In genomic region chr4:43613060-43613730, GRCm38 (mm10) we compare ENCODE assay signal across 13 mouse cellular contexts. TPM values are rescaled to one million over a fixed set of nuclear protein-coding genes. Genes with fewer than 3 reads are reported as not detected.
DNase-seq lines count a peak whose midpoint lies in the region; ATAC-seq and TF ChIP-seq lines count a peak whose summit lies in the region.
"Had no signal": no experiment of that assay in that cellular context is flagged by ENCODE, and none has a peak within 500 bp of the region (broad histone marks: within the 10 kb centered on the region; RNA-seq: fewer than 3 reads in every experiment).

No protein-coding gene starts in this region.

- H3K4me2 ChIP-seq in forebrain, embryonic 11.5 days (ENCODE audit: low read depth, low read length, severe bottlenecking): no peak overlapping the region
- H3K4me2 ChIP-seq in liver, embryonic 16.5 days (ENCODE audit: low read depth, low read length): peak overlapping the region; percentile 27
- H3K4me2 ChIP-seq in stomach, postnatal 0 days (replicated peaks; ENCODE audit: low read depth): no peak overlapping the region
- H3K4me2 ChIP-seq: intestine, embryonic 15.5 days; neural tube, embryonic 12.5 days had no signal

- H3K27me3 ChIP-seq in forebrain, embryonic 10.5 days (ENCODE audit: poor library complexity, severe bottlenecking): no peaks in the 10 kb centered on the region
- no peaks in the 10 kb centered on the region for H3K27me3 ChIP-seq in forebrain, embryonic 11.5 days (ENCODE audit: control insufficient read depth, insufficient read depth, low read length)
- H3K27me3 ChIP-seq in liver, embryonic 16.5 days (ENCODE audit: control insufficient read depth, insufficient read depth, low read depth, low read length): no peaks in the 10 kb centered on the region
- no peaks in the 10 kb centered on the region for H3K27me3 ChIP-seq in stomach, postnatal 0 days (ENCODE audit: control insufficient read depth, insufficient read depth, low read length)
- H3K27me3 ChIP-seq: intestine, embryonic 15.5 days; neural tube, embryonic 12.5 days had no signal

- no peak for TF ChIP-seq EP300 in stomach, postnatal 0 days (optimal IDR thresholded peaks at IDR 0.05)

- no peaks in the 10 kb centered on the region for H3K9me3 ChIP-seq in forebrain, embryonic 10.5 days
- H3K9me3 ChIP-seq in forebrain, embryonic 11.5 days (ENCODE audit: control insufficient read depth, low read length): no peaks in the 10 kb centered on the region
- no peaks in the 10 kb centered on the region for H3K9me3 ChIP-seq in liver, embryonic 16.5 days (replicated peaks; ENCODE audit: control insufficient read depth, low read length)
- H3K9me3 ChIP-seq in stomach, postnatal 0 days (ENCODE audit: control insufficient read depth, low read length): no peaks in the 10 kb centered on the region
- H3K9me3 ChIP-seq: intestine, embryonic 15.5 days; neural tube, embryonic 12.5 days had no signal

- H3K9ac ChIP-seq in forebrain, embryonic 11.5 days (ENCODE audit: low read length): no peak overlapping the region
- H3K9ac ChIP-seq in liver, embryonic 16.5 days (ENCODE audit: low read depth, low read length): no peak overlapping the region
- no peak overlapping the region for H3K9ac ChIP-seq in stomach, postnatal 0 days (ENCODE audit: low read length)
- H3K9ac ChIP-seq: intestine, embryonic 15.5 days; neural tube, embryonic 12.5 days had no signal

- 67% methylated on average over 3 of the region's 3 CpGs for WGBS in forebrain, embryonic 10.5 days
- WGBS in forebrain, embryonic 11.5 days: 71% methylated on average over 3 of the region's 3 CpGs
- WGBS in liver, embryonic 16.5 days (ENCODE audit: insufficient replicate concordance): 28% methylated on average over 3 of the region's 3 CpGs
- 53% methylated on average over 3 of the region's 3 CpGs for WGBS in stomach, postnatal 0 days

- ATAC-seq in forebrain, embryonic 11.5 days (replicated peaks; ENCODE audit: low FRiP score): no peak
- ATAC-seq in liver, embryonic 16.5 days (ENCODE audit: low read depth): peak; percentile 67; the same call in 1 of the 2 replicates
- ATAC-seq in stomach, postnatal 0 days (ENCODE audit: low FRiP score, low TSS enrichment): no peak
- no peak for ATAC-seq in cerebellum, adult (ENCODE audit: insufficient number of reproducible peaks, low FRiP score, low TSS enrichment)
- ATAC-seq: intestine, embryonic 15.5 days had no signal

- no peak overlapping the region for H3K27ac ChIP-seq in forebrain, embryonic 10.5 days
- H3K27ac ChIP-seq in forebrain, embryonic 11.5 days (ENCODE audit: low read depth, low read length): no peak overlapping the region
- peak overlapping the region; percentile 68 for H3K27ac ChIP-seq in liver, embryonic 16.5 days (ENCODE audit: low read length)
- H3K27ac ChIP-seq in stomach, postnatal 0 days (replicated peaks): no peak overlapping the region
- H3K27ac ChIP-seq: intestine, embryonic 15.5 days; macrophage; neural tube, embryonic 12.5 days had no signal

- H3K36me3 ChIP-seq in forebrain, embryonic 10.5 days (replicated peaks): no peaks in the 10 kb centered on the region
- no peaks in the 10 kb centered on the region for H3K36me3 ChIP-seq in forebrain, embryonic 11.5 days (ENCODE audit: control insufficient read depth, insufficient read depth, low read length)
- no peaks in the 10 kb centered on the region for H3K36me3 ChIP-seq in liver, embryonic 16.5 days (ENCODE audit: control insufficient read depth, insufficient read depth)
- no peaks in the 10 kb centered on the region for H3K36me3 ChIP-seq in stomach, postnatal 0 days (ENCODE audit: control insufficient read depth, insufficient read depth, low read length)
- H3K36me3 ChIP-seq: intestine, embryonic 15.5 days; neural tube, embryonic 12.5 days had no signal

- H3K4me1 ChIP-seq in forebrain, embryonic 10.5 days: no peaks in the 10 kb centered on the region
- H3K4me1 ChIP-seq in forebrain, embryonic 11.5 days (replicated peaks; ENCODE audit: control insufficient read depth, insufficient read depth, low read length): no peaks in the 10 kb centered on the region
- peaks cover 8% of the 10 kb centered on the region for H3K4me1 ChIP-seq in liver, embryonic 16.5 days (ENCODE audit: control insufficient read depth, low read depth, low read length)
- no peaks in the 10 kb centered on the region for H3K4me1 ChIP-seq in stomach, postnatal 0 days (replicated peaks; ENCODE audit: control insufficient read depth, insufficient read depth)
- H3K4me1 ChIP-seq: intestine, embryonic 15.5 days; neural tube, embryonic 12.5 days had no signal

- no peak for TF ChIP-seq CTCF in stomach, postnatal 0 days (IDR thresholded peaks at IDR 0.05; ENCODE audit: low read depth)

- H3K4me3 ChIP-seq in forebrain, embryonic 10.5 days: no peak overlapping the region
- no peak overlapping the region for H3K4me3 ChIP-seq in forebrain, embryonic 11.5 days (ENCODE audit: low read depth, low read length)
- no peak overlapping the region for H3K4me3 ChIP-seq in liver, embryonic 16.5 days (ENCODE audit: low read depth, low read length)
- no peak overlapping the region for H3K4me3 ChIP-seq in stomach, postnatal 0 days (ENCODE audit: low read depth, low read length)
- H3K4me3 ChIP-seq: intestine, embryonic 15.5 days; neural tube, embryonic 12.5 days had no signal

- DNase-seq in forebrain, embryonic 10.5 days (ENCODE audit: extremely low spot score, low spot score): peak; percentile 5
- no peak for DNase-seq in forebrain, embryonic 11.5 days (ENCODE audit: low spot score)
- DNase-seq in thymus, postnatal 14 days: peak; percentile 10
- DNase-seq in thymus, postnatal 10 days (ENCODE audit: low spot score in 2 of 2): no peak
- DNase-seq in stomach, postnatal 0 days (ENCODE audit: low spot score): peak; percentile 24
- DNase-seq in cerebellum, adult 18-20 months: no peak

RNA-seq across cellular contexts. Expression of gene Npr2, which starts 18.5 kb away (rescaled TPM):
- 5.4 and 6.2 TPM in 2 replicates for polyA plus RNA-seq in forebrain, embryonic 10.5 days (2016; fragmentation: Nextera tagmentation; extraction: Ambion mirVana)
- polyA plus RNA-seq in forebrain, embryonic 11.5 days (2014; fragmentation: Nextera tagmentation; extraction: Ambion mirVana): 9.8 and 10.8 TPM in 2 replicates
- 0.49 and 0.91 TPM in 2 replicates for polyA plus RNA-seq in liver, embryonic 16.5 days (2015; fragmentation: Nextera tagmentation; extraction: Ambion mirVana)
- 4.8 and 6.7 TPM in 2 replicates for polyA plus RNA-seq in stomach, postnatal 0 days (2015; fragmentation: Nextera tagmentation; extraction: Ambion mirVana)
- polyA plus RNA-seq: macrophage had no signal

RNA-seq across cellular contexts. Expression of gene Msmp, which starts 28.9 kb away (rescaled TPM):
- 0.97 TPM in 1 of 2 replicates, not detected in the other for polyA plus RNA-seq in forebrain, embryonic 10.5 days (2016; fragmentation: Nextera tagmentation; extraction: Ambion mirVana)
- polyA plus RNA-seq in forebrain, embryonic 11.5 days (2014; fragmentation: Nextera tagmentation; extraction: Ambion mirVana): 1.9 and 2.8 TPM in 2 replicates
- polyA plus RNA-seq in liver, embryonic 16.5 days (2015; fragmentation: Nextera tagmentation; extraction: Ambion mirVana): 0.25 TPM in 1 of 2 replicates, not detected in the other
- polyA plus RNA-seq in stomach, postnatal 0 days (2015; fragmentation: Nextera tagmentation; extraction: Ambion mirVana): 0.25 and 0.34 TPM in 2 replicates
- polyA plus RNA-seq: C2C12; macrophage; small intestine, adult 2 months had no signal

RNA-seq across cellular contexts. Expression of gene Gba2, which starts 34.5 kb away (rescaled TPM):
- 24.3 and 26.4 TPM in 2 replicates for polyA plus RNA-seq in forebrain, embryonic 10.5 days (2016; fragmentation: Nextera tagmentation; extraction: Ambion mirVana)
- polyA plus RNA-seq in forebrain, embryonic 11.5 days (2014; fragmentation: Nextera tagmentation; extraction: Ambion mirVana): 31.0 and 32.4 TPM in 2 replicates
- 17.7 and 18.7 TPM in 2 replicates for polyA plus RNA-seq in liver, embryonic 16.5 days (2015; fragmentation: Nextera tagmentation; extraction: Ambion mirVana)
- polyA plus RNA-seq in stomach, postnatal 0 days (2015; fragmentation: Nextera tagmentation; extraction: Ambion mirVana): 25.0 and 26.1 TPM in 2 replicates

RNA-seq across cellular contexts. Expression of gene Rgp1, which starts 34.7 kb away (rescaled TPM):
- 15.3 and 24.2 TPM in 2 replicates for polyA plus RNA-seq in forebrain, embryonic 10.5 days (2016; fragmentation: Nextera tagmentation; extraction: Ambion mirVana)
- 26.0 and 38.7 TPM in 2 replicates for polyA plus RNA-seq in forebrain, embryonic 11.5 days (2014; fragmentation: Nextera tagmentation; extraction: Ambion mirVana)
- 15.6 and 16.7 TPM in 2 replicates for polyA plus RNA-seq in liver, embryonic 16.5 days (2015; fragmentation: Nextera tagmentation; extraction: Ambion mirVana)
- 11.7 and 13.0 TPM in 2 replicates for polyA plus RNA-seq in stomach, postnatal 0 days (2015; fragmentation: Nextera tagmentation; extraction: Ambion mirVana)

RNA-seq across cellular contexts. Expression of gene Spag8, which starts 40.2 kb away (rescaled TPM):
- 1.9 and 2.9 TPM in 2 replicates for polyA plus RNA-seq in forebrain, embryonic 10.5 days (2016; fragmentation: Nextera tagmentation; extraction: Ambion mirVana)
- 1.7 and 2.3 TPM in 2 replicates for polyA plus RNA-seq in forebrain, embryonic 11.5 days (2014; fragmentation: Nextera tagmentation; extraction: Ambion mirVana)
- 0.08 and 0.20 TPM in 2 replicates for polyA plus RNA-seq in liver, embryonic 16.5 days (2015; fragmentation: Nextera tagmentation; extraction: Ambion mirVana)
- 0.23 and 0.38 TPM in 2 replicates for polyA plus RNA-seq in stomach, postnatal 0 days (2015; fragmentation: Nextera tagmentation; extraction: Ambion mirVana)
- polyA plus RNA-seq: macrophage had no signal

Comparison
In these comparisons a context has a peak if more than half of its experiments do, and no peak if none do; other contexts are left out.
1. DNase-seq: peak in forebrain, embryonic 10.5 days (single experiment), thymus, postnatal 14 days (single experiment) and stomach, postnatal 0 days (single experiment); none in forebrain, embryonic 11.5 days (single experiment), thymus, postnatal 10 days (0 of 2) and cerebellum, adult 18-20 months (0 of 2).